Mouse (Mus musculus): ENCODE measurements at regions not wholly inside any gene's neighbourhood (a gene's known extent, or its start where the extent isn't known, plus 50 kb on each side); places are given as distances from the start of the nearest gene placed in this dataset.

DNA sequence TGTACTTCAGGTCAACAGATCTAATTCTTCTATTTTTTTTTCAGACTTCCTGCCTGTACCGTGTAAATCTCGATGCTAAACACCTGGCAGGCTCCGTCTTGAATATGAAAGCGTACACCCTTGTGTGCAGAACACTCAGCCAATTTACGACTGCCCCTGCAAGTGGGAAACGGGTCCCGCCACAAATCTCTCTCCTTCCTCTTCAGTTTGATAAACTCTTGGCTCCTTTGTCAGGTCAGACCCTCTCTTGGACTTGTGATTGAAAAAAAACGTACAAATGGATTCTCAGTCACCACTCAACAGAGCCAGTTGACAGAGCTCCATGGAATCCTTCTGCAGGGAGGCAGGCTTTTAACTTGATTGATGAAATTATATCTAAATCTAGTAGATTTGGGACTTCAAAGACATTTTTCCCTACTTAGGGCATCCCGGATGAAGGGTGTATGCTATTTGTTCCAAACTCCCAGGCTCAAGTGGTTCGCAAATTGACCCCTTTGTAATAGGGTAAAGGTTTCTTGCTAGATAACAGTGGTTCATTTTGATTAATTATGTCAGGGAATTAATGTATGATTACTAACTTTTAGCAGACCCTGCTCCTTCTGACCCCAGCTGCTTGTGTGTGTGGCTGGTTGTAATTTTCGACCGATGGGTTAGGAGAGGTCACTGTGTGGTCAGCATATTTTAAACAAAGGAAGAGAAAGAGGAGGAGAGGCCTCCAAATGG is 429.7 kb upstream of the Nr2f2 start:
- Histone ChIP-seq H3K27me3 (ENCODE audit: control insufficient read depth, insufficient read depth, low read length) (no peaks in the 10 kb centered on the region), H3K36me3 (ENCODE audit: control insufficient read depth, insufficient read depth, low read length) (no peaks in the 10 kb centered on the region), H3K4me3 (ENCODE audit: low read depth, low read length) (no peak overlapping the region), H3K27ac (ENCODE audit: insufficient read depth, low read depth, low read length) (no peak overlapping the region), H3K4me1 (ENCODE audit: control insufficient read depth, insufficient read depth, insufficient read length, low read length) (no peaks in the 10 kb centered on the region)
- 24% methylated on average over 12 of the region's 12 CpGs for WGBS
- no peak for TF ChIP-seq POLR2A (IDR thresholded peaks at IDR 0.05; ENCODE audit: low read depth, low read length)

- no peak overlapping the region for H3K4me3 ChIP-seq (ENCODE audit: low read depth, low read length)
- no peaks in the 10 kb centered on the region for H3K4me1 ChIP-seq (ENCODE audit: control insufficient read depth, insufficient read depth, insufficient read length, low read length)
- H3K27me3 ChIP-seq (ENCODE audit: control insufficient read depth, insufficient read depth, low read length): no peaks in the 10 kb centered on the region
- no peaks in the 10 kb centered on the region for H3K36me3 ChIP-seq (ENCODE audit: control insufficient read depth, insufficient read depth, low read length)
- no peak overlapping the region for H3K27ac ChIP-seq (ENCODE audit: insufficient read depth, low read depth, low read length)
- TF ChIP-seq POLR2A (IDR thresholded peaks at IDR 0.05; ENCODE audit: low read depth, low read length): no peak
- no peak for TF ChIP-seq CTCF (IDR thresholded peaks at IDR 0.05; ENCODE audit: extremely low read depth, insufficient read length, insufficient replicate concordance, low read depth, low read length)
- WGBS: 32% methylated on average over 21 of the region's 21 CpGs
These were observed 422.6 kb upstream of the Nr2f2 start for GRCm38 (mm10) chr7:70788902-70789796.

DNA sequence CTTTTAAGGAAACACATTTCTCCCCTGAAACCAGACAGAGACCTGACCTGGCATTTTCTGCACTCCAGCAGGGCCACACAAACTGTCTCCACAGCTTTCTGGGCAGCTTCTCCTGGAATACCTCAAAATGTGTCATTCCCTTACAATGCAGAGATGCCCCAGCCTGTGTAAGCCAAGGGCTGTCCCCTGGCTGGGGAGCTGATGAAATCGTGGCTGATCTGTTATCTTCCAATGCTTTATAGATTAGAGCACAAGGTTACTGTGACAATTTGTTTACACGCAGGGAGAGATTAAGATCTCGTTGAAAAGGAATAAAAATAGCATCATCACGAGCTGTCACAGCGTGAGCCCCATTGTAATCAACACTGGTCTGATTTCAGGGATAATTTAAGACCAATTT is 421.4 kb upstream of the Nr2f2 start:
- no peak for TF ChIP-seq POLR2A (IDR thresholded peaks at IDR 0.05; ENCODE audit: low read depth, low read length)
- H3K27me3 ChIP-seq (ENCODE audit: control insufficient read depth, insufficient read depth, low read length): no peaks in the 10 kb centered on the region
- H3K4me1 ChIP-seq (ENCODE audit: control insufficient read depth, insufficient read depth, insufficient read length, low read length): no peaks in the 10 kb centered on the region
- no peak overlapping the region for H3K27ac ChIP-seq (ENCODE audit: insufficient read depth, low read depth, low read length)
- WGBS: 32% methylated on average over 5 of the region's 5 CpGs
- H3K4me3 ChIP-seq (ENCODE audit: low read depth, low read length): no peak overlapping the region
- no peaks in the 10 kb centered on the region for H3K36me3 ChIP-seq (ENCODE audit: control insufficient read depth, insufficient read depth, low read length)

DNA sequence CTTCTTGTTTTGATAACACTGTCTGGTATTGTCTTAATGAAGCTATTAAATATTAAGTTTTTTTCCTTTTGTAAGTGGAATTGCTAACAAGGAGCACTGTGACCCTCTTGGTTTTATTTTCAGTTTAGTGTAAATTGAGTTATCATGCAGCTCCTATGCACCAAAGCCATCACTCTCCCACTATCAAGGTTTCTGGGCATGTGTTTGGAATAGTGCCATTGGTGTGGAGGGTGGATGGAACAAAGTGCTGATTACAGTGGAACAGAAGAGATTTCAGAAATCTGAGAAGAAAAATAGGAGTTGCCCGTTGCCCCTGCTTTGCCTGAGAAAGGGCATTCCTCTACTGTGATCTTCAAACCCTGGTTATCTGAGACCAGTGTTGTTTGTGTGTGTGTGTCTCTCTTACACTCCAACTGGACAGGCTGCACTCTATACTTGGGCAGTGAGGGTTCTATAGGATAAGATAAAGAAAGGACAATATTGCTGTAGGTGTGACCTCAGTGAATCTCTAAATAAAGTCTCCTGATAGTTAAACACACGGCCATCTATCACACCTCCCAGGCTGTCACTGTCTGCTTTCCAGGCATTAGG is 414.3 kb upstream of the Nr2f2 start:
- H3K27ac ChIP-seq (ENCODE audit: insufficient read depth, low read depth, low read length): no peak overlapping the region
- no peaks in the 10 kb centered on the region for H3K36me3 ChIP-seq (ENCODE audit: control insufficient read depth, insufficient read depth, low read length)
- 20% methylated on average over 2 of the region's 2 CpGs for WGBS
- H3K4me1 ChIP-seq (ENCODE audit: control insufficient read depth, insufficient read depth, insufficient read length, low read length): no peaks in the 10 kb centered on the region
- H3K27me3 ChIP-seq (ENCODE audit: control insufficient read depth, insufficient read depth, low read length): no peaks in the 10 kb centered on the region
- TF ChIP-seq CTCF (IDR thresholded peaks at IDR 0.05; ENCODE audit: extremely low read depth, insufficient read length, insufficient replicate concordance, low read depth, low read length) (no peak), POLR2A (IDR thresholded peaks at IDR 0.05; ENCODE audit: low read depth, low read length) (no peak)
- H3K4me3 ChIP-seq (ENCODE audit: low read depth, low read length): no peak overlapping the region

DNA sequence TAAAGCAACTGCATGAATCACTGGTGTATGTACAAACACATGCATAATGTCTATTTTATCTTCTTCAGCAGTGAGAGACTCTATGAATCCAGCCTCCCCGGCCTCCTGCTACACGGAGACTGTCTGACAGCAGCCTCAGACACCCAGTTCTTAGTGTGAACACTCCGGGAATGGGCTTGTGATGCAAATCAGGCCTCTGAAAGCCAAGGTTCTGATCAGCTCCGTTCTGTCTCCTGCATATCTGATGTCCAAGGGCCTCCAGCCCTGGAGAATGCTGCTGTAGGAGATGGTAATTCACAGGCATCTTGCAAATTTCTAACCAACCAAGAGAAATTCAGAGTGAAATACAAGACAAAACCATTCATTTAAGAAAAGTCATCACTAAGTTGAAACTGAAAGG is 411.2 kb upstream of the Nr2f2 start:
- H3K27me3 ChIP-seq (ENCODE audit: control insufficient read depth, insufficient read depth, low read length): no peaks in the 10 kb centered on the region
- no peak overlapping the region for H3K4me3 ChIP-seq (ENCODE audit: low read depth, low read length)
- no peaks in the 10 kb centered on the region for H3K4me1 ChIP-seq (ENCODE audit: control insufficient read depth, insufficient read depth, insufficient read length, low read length)
- H3K27ac ChIP-seq (ENCODE audit: insufficient read depth, low read depth, low read length): no peak overlapping the region
- TF ChIP-seq CTCF (IDR thresholded peaks at IDR 0.05; ENCODE audit: extremely low read depth, insufficient read length, insufficient replicate concordance, low read depth, low read length) (no peak), POLR2A (IDR thresholded peaks at IDR 0.05; ENCODE audit: low read depth, low read length) (no peak)
- 84% methylated on average over 4 of the region's 4 CpGs for WGBS
- H3K36me3 ChIP-seq (ENCODE audit: control insufficient read depth, insufficient read depth, low read length): no peaks in the 10 kb centered on the region

- Histone ChIP-seq H3K4me3 (ENCODE audit: low read depth, low read length) (no peak overlapping the region), H3K4me1 (ENCODE audit: control insufficient read depth, insufficient read depth, insufficient read length, low read length) (no peaks in the 10 kb centered on the region), H3K27ac (ENCODE audit: insufficient read depth, low read depth, low read length) (no peak overlapping the region), H3K36me3 (ENCODE audit: control insufficient read depth, insufficient read depth, low read length) (no peaks in the 10 kb centered on the region), H3K27me3 (ENCODE audit: control insufficient read depth, insufficient read depth, low read length) (no peaks in the 10 kb centered on the region)
- 39% methylated on average over 6 of the region's 6 CpGs for WGBS
- TF ChIP-seq CTCF (IDR thresholded peaks at IDR 0.05; ENCODE audit: extremely low read depth, insufficient read length, insufficient replicate concordance, low read depth, low read length) (no peak), POLR2A (IDR thresholded peaks at IDR 0.05; ENCODE audit: low read depth, low read length) (no peak)
These were observed 403.1 kb upstream of the Nr2f2 start for GRCm38 (mm10) chr7:70769655-70770054.

GRCm38 (mm10) chr7:70767697-70768096 is 401.2 kb upstream of the Nr2f2 start:
- Histone ChIP-seq H3K27me3 (ENCODE audit: control insufficient read depth, insufficient read depth, low read length) (no peaks in the 10 kb centered on the region), H3K36me3 (ENCODE audit: control insufficient read depth, insufficient read depth, low read length) (no peaks in the 10 kb centered on the region), H3K4me1 (ENCODE audit: control insufficient read depth, insufficient read depth, insufficient read length, low read length) (no peaks in the 10 kb centered on the region), H3K27ac (ENCODE audit: insufficient read depth, low read depth, low read length) (no peak overlapping the region), H3K4me3 (ENCODE audit: low read depth, low read length) (no peak overlapping the region)
- no peak for TF ChIP-seq CTCF (IDR thresholded peaks at IDR 0.05; ENCODE audit: extremely low read depth, insufficient read length, insufficient replicate concordance, low read depth, low read length)
- no peak for TF ChIP-seq POLR2A (IDR thresholded peaks at IDR 0.05; ENCODE audit: low read depth, low read length)
- WGBS: 68% methylated on average over 5 of the region's 5 CpGs
